Mouse (Mus musculus): ENCODE results near the gene Uxs1.

DNA sequence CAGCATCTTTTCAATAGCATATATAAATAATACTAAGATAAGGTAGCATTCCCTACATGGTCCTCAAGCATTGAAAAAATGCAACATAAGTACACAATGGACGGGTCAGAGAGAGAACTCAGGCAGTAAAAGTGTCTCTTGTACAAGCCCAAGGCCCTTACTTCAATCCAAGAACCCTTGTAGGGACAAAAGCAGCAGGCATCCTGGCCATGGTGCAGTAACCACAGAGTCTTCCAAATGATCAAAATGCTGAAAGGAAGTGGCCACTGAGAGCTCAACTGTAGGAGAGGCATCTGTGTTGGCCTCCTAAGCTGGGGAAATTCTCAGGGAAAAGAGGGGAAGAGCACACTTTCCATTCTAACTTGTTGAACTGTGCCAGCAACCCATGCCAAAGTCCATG, 2.5 kb upstream of the Uxs1 start:
- no peak for TF ChIP-seq CTCF (IDR thresholded peaks at IDR 0.05; ENCODE audit: borderline replicate concordance, insufficient read depth, low read length)
- TF ChIP-seq POLR2A (IDR thresholded peaks at IDR 0.05; ENCODE audit: low read depth, low read length), result no peak
